Mouse (Mus musculus) brain, embryonic 14.5 days (tissue): ENCODE results near the gene Polr2j.

Experiments
- CTCF ChIP-seq: fragments of 200-500 bp; IDR thresholded peaks from 2 replicates; pipeline ENCODE4 v1.5.1; 2012; ENCODE audit warnings: inconsistent platforms, mild to moderate bottlenecking, moderate library complexity, borderline replicate concordance; ENCODE audit not compliant: insufficient read depth, insufficient read length; ENCODE audit errors: extremely low read depth
- POLR2A ChIP-seq: fragments of 200-500 bp; IDR thresholded peaks from 2 replicates; pipeline ENCODE4 v1.6.1; 2012; ENCODE audit warnings: mild to moderate bottlenecking, inconsistent platforms, borderline replicate concordance; ENCODE audit not compliant: poor library complexity, insufficient read depth, insufficient read length, severe bottlenecking; ENCODE audit errors: extremely low read depth

DNA sequence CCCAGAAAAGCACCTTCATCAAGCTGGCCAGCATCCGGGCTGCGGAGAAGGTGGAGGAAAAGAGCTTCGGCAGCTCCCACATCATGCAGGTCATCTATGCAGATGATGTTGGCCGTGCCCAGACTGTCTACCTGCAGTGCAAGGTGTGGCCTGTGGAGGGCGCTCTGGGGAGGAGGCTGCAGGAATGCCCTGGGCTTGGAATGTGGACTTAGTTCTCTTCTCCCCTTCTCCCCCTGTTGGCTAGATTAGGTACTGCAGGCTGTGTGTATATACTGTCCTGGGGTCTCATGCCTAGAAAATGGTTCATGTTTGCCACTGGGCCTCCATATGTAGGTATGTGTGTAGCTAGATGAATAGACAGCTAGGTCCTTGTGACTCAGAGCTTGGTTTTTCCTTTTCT, 11.9 kb upstream of the Polr2j start:
- no peak for TF ChIP-seq POLR2A
- TF ChIP-seq CTCF: peak; percentile 56
